Mouse (Mus musculus): ENCODE measurements around the gene Cacna1i. TPM values are rescaled to one million over a fixed set of nuclear protein-coding genes. Genes with fewer than 3 reads are reported as not detected.

Cacna1i gene
- polyA plus RNA-seq, 1 experiment from 2014 or later = 0.01 TPM

Other genes with a start within 250 kb of the Cacna1i start
- 12.7 and 13.0 TPM in 2 replicates for gene Syngr1, start 195.9 kb upstream of the Cacna1i start, polyA plus RNA-seq (2015; fragmentation: Nextera tagmentation; extraction: Ambion mirVana)
- 539 and 552 TPM in 2 replicates for gene Rpl3, start 195.4 kb upstream of the Cacna1i start, polyA plus RNA-seq (2015; fragmentation: Nextera tagmentation; extraction: Ambion mirVana)
- gene Tab1, start 154.1 kb upstream of the Cacna1i start, polyA plus RNA-seq (2015; fragmentation: Nextera tagmentation; extraction: Ambion mirVana) = 11.0 and 12.7 TPM in 2 replicates
- gene Mgat3, start 113.5 kb upstream of the Cacna1i start, polyA plus RNA-seq (2015; fragmentation: Nextera tagmentation; extraction: Ambion mirVana) = 0.54 and 0.55 TPM in 2 replicates
- gene Mief1, start 53.2 kb upstream of the Cacna1i start, polyA plus RNA-seq (2015; fragmentation: Nextera tagmentation; extraction: Ambion mirVana) = 16.2 and 17.0 TPM in 2 replicates
- gene AC140267.1, start 51.4 kb upstream of the Cacna1i start, polyA plus RNA-seq (2015; fragmentation: Nextera tagmentation; extraction: Ambion mirVana) = not detected in 2 replicates
- gene Atf4, start 32.1 kb upstream of the Cacna1i start, polyA plus RNA-seq (2015; fragmentation: Nextera tagmentation; extraction: Ambion mirVana) = 130 and 134 TPM in 2 replicates
- 24.4 and 26.2 TPM in 2 replicates for gene Rps19bp1, start 22.9 kb upstream of the Cacna1i start, polyA plus RNA-seq (2015; fragmentation: Nextera tagmentation; extraction: Ambion mirVana)